Mouse (Mus musculus): ENCODE data around the gene Nudc. TPM values are rescaled to one million over a fixed set of nuclear protein-coding genes. Genes with fewer than 3 reads are reported as not detected.

Nudc gene
- 376 and 390 TPM in 2 replicates for polyA plus RNA-seq (2016; fragmentation: Nextera tagmentation; extraction: Ambion mirVana)

- Histone ChIP-seq H3K9me3 (peaks cover 5% of the 10 kb centered on the region; the same call in 1 of the 2 replicates), H3K9ac (replicated peaks) (peak within 1 kb of the TSS; percentile 83), H3K27ac (peak within 1 kb of the TSS; percentile 70; the same call in 1 of the 2 replicates), H3K36me3 (peaks cover 33% of the 10 kb centered on the region), H3K4me3 (replicated peaks) (peak within 1 kb of the TSS; percentile 96), H3K27me3 (no peaks in the 10 kb centered on the region), H3K4me2 (peak within 1 kb of the TSS; percentile 84), H3K4me1 (replicated peaks) (peaks cover 15% of the 10 kb centered on the region)
- under 1% methylated on average over 65 of the region's 77 CpGs for WGBS
- peak; percentile 95 for ATAC-seq (ENCODE audit: insufficient number of reproducible peaks, insufficient read depth, low FRiP score, low TSS enrichment, low read depth)
Measured at GRCm38 (mm10) chr4:133545272-133546231, at the start of gene Nudc. TSS of gene Nudc (minus strand) at chr4:133545996.

GRCm38 (mm10) chr4:133595538-133595937 is 49.7 kb upstream of the Nudc start:
- WGBS, result 51% methylated on average over 7 of the region's 7 CpGs
- Histone ChIP-seq H3K9ac (replicated peaks) (no peak overlapping the region), H3K9me3 (no peaks in the 10 kb centered on the region), H3K27ac (0 out of 2 replicates have a peak overlapping the region, but pooled peaks have one; percentile 50), H3K4me1 (replicated peaks) (peaks cover 10% of the 10 kb centered on the region), H3K4me3 (replicated peaks) (no peak overlapping the region), H3K36me3 (peaks cover 23% of the 10 kb centered on the region), H3K27me3 (peaks cover 21% of the 10 kb centered on the region), H3K4me2 (no peak overlapping the region)
- no peak for ATAC-seq (ENCODE audit: insufficient number of reproducible peaks, insufficient read depth, low FRiP score, low TSS enrichment, low read depth)

GRCm38 (mm10) chr4:133592570-133592969 is 46.8 kb upstream of the Nudc start:
- ATAC-seq (ENCODE audit: insufficient number of reproducible peaks, insufficient read depth, low FRiP score, low TSS enrichment, low read depth), result no peak
- no peak overlapping the region for H3K9ac ChIP-seq (replicated peaks)
- H3K36me3 ChIP-seq, result peaks cover 53% of the 10 kb centered on the region
- no peaks in the 10 kb centered on the region for H3K9me3 ChIP-seq
- no peaks in the 10 kb centered on the region for H3K4me1 ChIP-seq (replicated peaks)
- WGBS, result 32% methylated on average over 7 of the region's 7 CpGs
- H3K27ac ChIP-seq, result no peak overlapping the region
- no peak overlapping the region for H3K4me3 ChIP-seq (replicated peaks)
- H3K27me3 ChIP-seq, result no peaks in the 10 kb centered on the region
- no peak overlapping the region for H3K4me2 ChIP-seq

- Histone ChIP-seq H3K27ac (peak within 1 kb of the TSS; percentile 80), H3K36me3 (peaks cover 69% of the 10 kb centered on the region), H3K9me3 (no peaks in the 10 kb centered on the region), H3K9ac (replicated peaks) (peak within 1 kb of the TSS; percentile 81), H3K4me2 (peak within 1 kb of the TSS; percentile 100), H3K4me1 (replicated peaks) (peaks cover 15% of the 10 kb centered on the region), H3K4me3 (replicated peaks) (peak within 1 kb of the TSS; percentile 97), H3K27me3 (no peaks in the 10 kb centered on the region)
- peak; percentile 79 for ATAC-seq (ENCODE audit: insufficient number of reproducible peaks, insufficient read depth, low FRiP score, low TSS enrichment, low read depth)
- WGBS, result 3% methylated on average over 65 of the region's 65 CpGs
Measured at GRCm38 (mm10) chr4:133584059-133584951, 38.5 kb upstream of the Nudc start, which contains the start of gene Gpn2. TSS of gene Gpn2 (plus strand) at chr4:133584362.

- no peak for ATAC-seq (ENCODE audit: insufficient number of reproducible peaks, insufficient read depth, low FRiP score, low TSS enrichment, low read depth)
- peaks cover 69% of the 10 kb centered on the region for H3K36me3 ChIP-seq
- peak overlapping the region; percentile 80 for H3K27ac ChIP-seq
Measured at GRCm38 (mm10) chr4:133583690-133584058, 37.9 kb upstream of the Nudc start.

GRCm38 (mm10) chr4:133577983-133578382 is 32.2 kb upstream of the Nudc start:
- no peak overlapping the region for H3K4me2 ChIP-seq
- no peak overlapping the region for H3K4me3 ChIP-seq (replicated peaks)
- H3K27me3 ChIP-seq, result no peaks in the 10 kb centered on the region
- no peak overlapping the region; the same call in 1 of the 2 replicates for H3K9ac ChIP-seq (replicated peaks)
- H3K9me3 ChIP-seq, result no peaks in the 10 kb centered on the region
- H3K27ac ChIP-seq, result no peak overlapping the region
- peaks cover 10% of the 10 kb centered on the region; the same call in 1 of the 2 replicates for H3K4me1 ChIP-seq (replicated peaks)
- ATAC-seq (ENCODE audit: insufficient number of reproducible peaks, insufficient read depth, low FRiP score, low TSS enrichment, low read depth), result no peak
- 80% methylated on average over 12 of the region's 12 CpGs for WGBS
- H3K36me3 ChIP-seq, result peaks cover 49% of the 10 kb centered on the region

More at GRCm38 (mm10) chr4:133583690-133584058, 37.9 kb upstream of the Nudc start:
- peak overlapping the region; percentile 97 for H3K4me3 ChIP-seq (replicated peaks)
- 66% methylated on average over 6 of the region's 6 CpGs for WGBS
- H3K4me1 ChIP-seq (replicated peaks), result peaks cover 15% of the 10 kb centered on the region
- H3K27me3 ChIP-seq, result no peaks in the 10 kb centered on the region
- H3K9ac ChIP-seq (replicated peaks), result peak overlapping the region; percentile 81
- no peaks in the 10 kb centered on the region for H3K9me3 ChIP-seq
- peak overlapping the region; percentile 100 for H3K4me2 ChIP-seq

GRCm38 (mm10) chr4:133574843-133575202 is 29.0 kb upstream of the Nudc start:
- Histone ChIP-seq H3K9ac (replicated peaks) (peak overlapping the region; percentile 90), H3K9me3 (no peaks in the 10 kb centered on the region), H3K27me3 (no peaks in the 10 kb centered on the region), H3K36me3 (peaks cover 22% of the 10 kb centered on the region), H3K4me3 (replicated peaks) (peak overlapping the region; percentile 100), H3K4me1 (replicated peaks) (peaks cover 10% of the 10 kb centered on the region; the same call in 1 of the 2 replicates), H3K27ac (peak overlapping the region; percentile 90), H3K4me2 (peak overlapping the region; percentile 86)
- peak; percentile 26; the same call in 1 of the 2 replicates for ATAC-seq (ENCODE audit: insufficient number of reproducible peaks, insufficient read depth, low FRiP score, low TSS enrichment, low read depth)
- WGBS, result 1% methylated on average over 41 of the region's 41 CpGs

GRCm38 (mm10) chr4:133574070-133574842 is 28.5 kb upstream of the Nudc start, which contains the start of gene Gpatch3:
TSS of gene Gpatch3 (plus strand) at chr4:133574745.
- Histone ChIP-seq H3K4me1 (replicated peaks) (peaks cover 10% of the 10 kb centered on the region; the same call in 1 of the 2 replicates), H3K9ac (replicated peaks) (peak within 1 kb of the TSS; percentile 90), H3K27me3 (no peaks in the 10 kb centered on the region), H3K4me2 (peak within 1 kb of the TSS; percentile 86), H3K36me3 (peaks cover 16% of the 10 kb centered on the region), H3K4me3 (replicated peaks) (peak within 1 kb of the TSS; percentile 100), H3K27ac (peak within 1 kb of the TSS; percentile 90), H3K9me3 (no peaks in the 10 kb centered on the region)
- peak; percentile 83 for ATAC-seq (ENCODE audit: insufficient number of reproducible peaks, insufficient read depth, low FRiP score, low TSS enrichment, low read depth)
- WGBS, result 8% methylated on average over 44 of the region's 44 CpGs

GRCm38 (mm10) chr4:133570066-133570466 is 24.3 kb upstream of the Nudc start:
- Histone ChIP-seq H3K4me2 (no peak overlapping the region), H3K9ac (replicated peaks) (no peak overlapping the region), H3K4me3 (replicated peaks) (no peak overlapping the region), H3K9me3 (no peaks in the 10 kb centered on the region), H3K27me3 (no peaks in the 10 kb centered on the region), H3K4me1 (replicated peaks) (peaks cover under 1% of the 10 kb centered on the region; the same call in 1 of the 2 replicates), H3K36me3 (no peaks in the 10 kb centered on the region), H3K27ac (no peak overlapping the region)
- 61% methylated on average over 10 of the region's 10 CpGs for WGBS
- no peak for ATAC-seq (ENCODE audit: insufficient number of reproducible peaks, insufficient read depth, low FRiP score, low TSS enrichment, low read depth)
